Mouse (Mus musculus) thymus, postnatal 10 days (tissue): ENCODE results near the gene Olfr917.

Experiments used
- DNase-seq, 2 experiments: peaks; one replicate each; pipeline ENCODE4 v3.0.0; 2021; ENCODE audit warnings: low spot score in 2 of 2

Olfr917 gene

GRCm38 (mm10) chr9:38665742-38666141 lies at the start of gene Olfr917:
TSS of gene Olfr917 (minus strand) at chr9:38665842.
- DNase-seq: no peak

GRCm38 (mm10) chr9:38674501-38674900 lies 8.9 kb upstream of the Olfr917 start, which contains the start of gene Olfr918:
TSS of gene Olfr918 (minus strand) at chr9:38674601.
- DNase-seq: no peak

- DNase-seq: no peak
Measured at GRCm38 (mm10) chr9:38672887-38673286, 7.2 kb upstream of the Olfr917 start.

- no peak for DNase-seq
Measured at GRCm38 (mm10) chr9:38659775-38660174, 5.9 kb downstream of the Olfr917 start, which contains the start of gene Olfr916. TSS of gene Olfr916 (minus strand) at chr9:38659875.

- no peak for DNase-seq
Measured at GRCm38 (mm10) chr9:38632406-38632805, 33.2 kb downstream of the Olfr917 start.
